Mouse (Mus musculus): ENCODE measurements around the gene Foxp1.

GRCm38 (mm10) chr6:99302662-99303435 lies 219.7 kb downstream of the Foxp1 start:
- TF ChIP-seq CTCF (IDR thresholded peaks at IDR 0.05) (no peak), EP300 (IDR thresholded peaks at IDR 0.05) (no peak)
